Mouse (Mus musculus) T-helper 2 cell (primary cell): ENCODE data around the gene March8.
"Not testable (repeated sequence)": the region's sequence is repeated elsewhere in the genome, so short reads cannot be mapped to it uniquely, and the experiment has no call there.

ENCODE experiments used
- in situ Hi-C: fragments of 300-600 bp; cut with MboI, MseI; formaldehyde crosslinking; loops from one replicate; pipeline ENCODE4 v1.15.1; 2025; ENCODE audit warnings: high pct_unique_total_duplicates

March8 gene

GRCm38 (mm10) chr6:116337835-116338501, at the start of gene March8:
March8 (plus strand) TSS chr6:116338024.
- in situ Hi-C loops = loop anchor here (10.0 kb wide), 1 partner anchor 143 kb away; the partner anchor contains the start of gene Tmcc1

GRCm38 (mm10) chr6:116311411-116311810, 26.4 kb upstream of the March8 start:
- in situ Hi-C loops = no loop called here

- in situ Hi-C loops = no loop called here
Measured at GRCm38 (mm10) chr6:116319259-116319658, 18.6 kb upstream of the March8 start.

- in situ Hi-C loops = no loop called here
Measured at GRCm38 (mm10) chr6:116326641-116327040, 11.2 kb upstream of the March8 start.

- in situ Hi-C loops = loop anchor here (10.0 kb wide), 1 partner anchor 137 kb away; the partner anchor contains the start of gene Tmcc1
Measured at GRCm38 (mm10) chr6:116331396-116331795, 6.4 kb upstream of the March8 start.

GRCm38 (mm10) chr6:116337466-116337834, 374 bp upstream of the March8 start:
- in situ Hi-C loops = loop anchor here (10.0 kb wide), 1 partner anchor 143 kb away; the partner anchor contains the start of gene Tmcc1

- in situ Hi-C loops = loop anchor here (10.0 kb wide), 1 partner anchor 144 kb away; the partner anchor contains the start of gene Tmcc1
Measured at GRCm38 (mm10) chr6:116338520-116338919, 696 bp downstream of the March8 start.

- in situ Hi-C loops = loop anchor here (10.0 kb wide), 1 partner anchor 144 kb away; the partner anchor contains the start of gene Tmcc1
Measured at GRCm38 (mm10) chr6:116339088-116339487, 1.3 kb downstream of the March8 start.

GRCm38 (mm10) chr6:116340521-116340920, 2.7 kb downstream of the March8 start:
- in situ Hi-C loops = no loop called here

- in situ Hi-C loops = no loop called here
Measured at GRCm38 (mm10) chr6:116347953-116348352, 10.1 kb downstream of the March8 start.

- in situ Hi-C loops = no loop called here
Measured at GRCm38 (mm10) chr6:116349997-116350396, 12.2 kb downstream of the March8 start.

GRCm38 (mm10) chr6:116350643-116351042, 12.8 kb downstream of the March8 start:
- in situ Hi-C loops = no loop called here

- in situ Hi-C loops = no loop called here
Measured at GRCm38 (mm10) chr6:116351534-116351933, 13.7 kb downstream of the March8 start.

GRCm38 (mm10) chr6:116353428-116353827, 15.6 kb downstream of the March8 start:
- in situ Hi-C loops = no loop called here

GRCm38 (mm10) chr6:116356311-116356947, 18.6 kb downstream of the March8 start:
- in situ Hi-C loops = not testable (repeated sequence)

- in situ Hi-C loops = no loop called here
Measured at GRCm38 (mm10) chr6:116356948-116357325, 19.1 kb downstream of the March8 start.

GRCm38 (mm10) chr6:116358056-116358455, 20.2 kb downstream of the March8 start:
- in situ Hi-C loops = no loop called here

GRCm38 (mm10) chr6:116359256-116359655, 21.4 kb downstream of the March8 start:
- in situ Hi-C loops = no loop called here

GRCm38 (mm10) chr6:116361463-116361862, 23.6 kb downstream of the March8 start:
- in situ Hi-C loops = no loop called here

- in situ Hi-C loops = no loop called here
Measured at GRCm38 (mm10) chr6:116361993-116362392, 24.2 kb downstream of the March8 start.

- in situ Hi-C loops = no loop called here
Measured at GRCm38 (mm10) chr6:116367971-116368370, 30.1 kb downstream of the March8 start.

GRCm38 (mm10) chr6:116369811-116370210, 32.0 kb downstream of the March8 start:
- in situ Hi-C loops = no loop called here
